Mouse (Mus musculus) lung, postnatal 0 days (tissue): ENCODE results near the gene Ptpn4.

ENCODE experiments used
- CTCF ChIP-seq: IDR thresholded peaks from 2 replicates; pipeline ENCODE4 v1.5.1; 2016; ENCODE audit warnings: antibody characterized with exemption, mild to moderate bottlenecking
- EP300 ChIP-seq: IDR thresholded peaks from 2 replicates; pipeline ENCODE4 v1.6.1; 2016; ENCODE audit warnings: antibody characterized with exemption, mild to moderate bottlenecking, control low read depth

DNA sequence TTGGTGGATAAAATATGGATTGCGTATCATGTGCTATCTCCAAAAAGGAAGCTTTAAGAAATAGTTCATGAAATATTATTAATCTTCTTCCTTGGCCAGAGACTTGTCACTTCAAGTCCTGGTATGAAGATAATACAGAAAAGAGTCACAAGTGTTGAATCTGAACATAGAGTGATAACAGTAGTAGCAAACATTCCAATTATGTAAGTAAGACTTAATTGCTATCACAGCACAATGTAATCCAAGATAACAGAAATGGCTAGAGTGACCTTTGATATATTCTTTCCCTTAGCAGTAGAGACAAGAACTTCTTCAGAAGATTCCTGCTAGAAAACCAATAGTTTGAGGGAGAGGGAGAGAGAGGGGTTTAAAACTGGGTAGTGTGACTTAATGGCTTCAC, 140.6 kb downstream of the Ptpn4 start:
- no peak for TF ChIP-seq CTCF
- no peak for TF ChIP-seq EP300
